Mouse (Mus musculus) embryonic facial prominence, embryonic 14.5 days (tissue): ENCODE measurements around the gene Miga1. TPM values are rescaled to one million over a fixed set of nuclear protein-coding genes. Genes with fewer than 3 reads are reported as not detected.

Experiments
- ATAC-seq: fragments of 200-750 bp; cut with Nextera tagmentation; 2 replicates; pipeline ENCODE4 v1.8.0; 2017; ENCODE audit warnings: low read depth, moderate number of reproducible peaks, moderate TSS enrichment
- DNase-seq: peaks from one replicate; pipeline ENCODE4 v3.0.0-alpha.2; 2015; ENCODE audit warnings: low spot score
- H3K27ac ChIP-seq: fragments of 300-500 bp; sonication (generic); replicated peaks from 2 replicates; pipeline ENCODE4 v1.5.1; 2014; ENCODE audit warnings: low read depth, mild to moderate bottlenecking, low read length, moderate library complexity
- H3K27me3 ChIP-seq: fragments of 300-500 bp; sonication (generic); replicated peaks from 2 replicates; pipeline ENCODE4 v1.6.1; 2014; ENCODE audit warnings: low read length; ENCODE audit not compliant: control insufficient read depth, insufficient read depth
- H3K36me3 ChIP-seq: fragments of 300-500 bp; sonication (generic); 2 replicates; pipeline ENCODE4 v1.6.1; 2014; ENCODE audit warnings: low read length, mixed read lengths; ENCODE audit not compliant: control insufficient read depth, insufficient read depth
- H3K4me1 ChIP-seq: fragments of 300-500 bp; sonication (generic); 2 replicates; pipeline ENCODE4 v1.6.1; 2014; ENCODE audit warnings: antibody characterized with exemption, low read length; ENCODE audit not compliant: control insufficient read depth, insufficient read depth
- H3K4me2 ChIP-seq: fragments of 300-500 bp; sonication (generic); 2 replicates; pipeline ENCODE4 v1.6.1; 2014; ENCODE audit warnings: low read depth, mild to moderate bottlenecking, low read length, moderate library complexity, mixed read lengths
- H3K4me3 ChIP-seq: fragments of 300-500 bp; sonication (generic); 2 replicates; pipeline ENCODE4 v1.5.1; 2014; ENCODE audit warnings: low read depth, mild to moderate bottlenecking, low read length
- H3K9ac ChIP-seq: fragments of 300-500 bp; sonication (generic); 2 replicates; pipeline ENCODE4 v1.6.1; 2014; ENCODE audit warnings: low read depth, mild to moderate bottlenecking, low read length, moderate library complexity, mixed read lengths
- H3K9me3 ChIP-seq: fragments of 300-500 bp; sonication (generic); 2 replicates; pipeline ENCODE4 v1.6.1; 2016; ENCODE audit warnings: low read length; ENCODE audit not compliant: control insufficient read depth
- WGBS: fragments of 180-500 bp; shearing (Covaris S2); extraction: QIAGEN DNeasy Blood & Tissue Kit; methylation state at CpG from one replicate; pipeline ENCODE4 v1.1.7; 2014; 5-methylcytosine and 5-hydroxymethylcytosine counted together
- polyA plus RNA-seq: library from polyadenylated mRNA; unstranded; fragments of >200 nt; fragmentation: Nextera tagmentation; extraction: Ambion mirVana; gene quantifications from 2 replicates; pipeline ENCODE4 v1.2.1, GENCODE M21; 2014

Gene Miga1
- polyA plus RNA-seq, 1 experiment from 2014 or later, result 17.3 TPM

DNA sequence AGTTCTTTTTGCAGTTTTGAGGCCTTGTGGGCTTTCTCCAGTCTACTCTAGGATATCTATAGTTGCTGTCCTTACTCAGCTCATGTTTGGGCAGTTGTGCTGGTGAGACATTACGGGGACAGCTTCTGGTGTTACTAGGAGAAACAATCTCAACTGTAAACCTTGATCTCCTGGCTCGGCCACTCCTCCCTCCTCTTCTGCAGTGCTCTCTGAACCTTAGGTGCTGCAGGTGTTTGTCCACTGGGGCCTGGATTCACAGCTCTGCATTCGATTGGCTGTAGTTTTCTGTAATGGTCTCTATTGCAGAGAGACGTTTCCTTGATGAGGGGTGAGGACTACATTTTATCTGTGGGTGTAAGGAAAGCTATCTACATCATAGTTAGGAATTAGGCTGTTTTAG, 12.1 kb upstream of the Miga1 start:
- Histone ChIP-seq H3K27me3 (no peaks in the 10 kb centered on the region), H3K4me2 (no peak overlapping the region), H3K27ac (no peak overlapping the region), H3K4me3 (no peak overlapping the region), H3K9me3 (no peaks in the 10 kb centered on the region), H3K36me3 (no peaks in the 10 kb centered on the region), H3K9ac (no peak overlapping the region), H3K4me1 (peaks cover 8% of the 10 kb centered on the region)
- no peak for DNase-seq
- WGBS, result 81% methylated on average over 4 of the region's 4 CpGs
- no peak for ATAC-seq

GRCm38 (mm10) chr3:152350966-152351365, 10.8 kb upstream of the Miga1 start:
- no peak overlapping the region for H3K4me2 ChIP-seq
- no peaks in the 10 kb centered on the region for H3K27me3 ChIP-seq
- 86% methylated on average over 5 of the region's 5 CpGs for WGBS
- H3K4me3 ChIP-seq, result no peak overlapping the region
- H3K36me3 ChIP-seq, result no peaks in the 10 kb centered on the region
- H3K4me1 ChIP-seq, result peaks cover 9% of the 10 kb centered on the region
- ATAC-seq, result no peak
- H3K9me3 ChIP-seq, result no peaks in the 10 kb centered on the region
- no peak overlapping the region for H3K27ac ChIP-seq
- no peak overlapping the region for H3K9ac ChIP-seq
- DNase-seq, result no peak

GRCm38 (mm10) chr3:152350431-152350830, 10.2 kb upstream of the Miga1 start:
- 74% methylated on average over 3 of the region's 3 CpGs for WGBS
- ATAC-seq (no peak), DNase-seq (no peak)
- no peak overlapping the region for H3K27ac ChIP-seq
- no peak overlapping the region for H3K4me2 ChIP-seq
- H3K27me3 ChIP-seq, result no peaks in the 10 kb centered on the region
- H3K4me3 ChIP-seq, result no peak overlapping the region
- no peaks in the 10 kb centered on the region for H3K36me3 ChIP-seq
- no peak overlapping the region for H3K9ac ChIP-seq
- H3K9me3 ChIP-seq, result no peaks in the 10 kb centered on the region
- H3K4me1 ChIP-seq, result peaks cover 9% of the 10 kb centered on the region

- no peak overlapping the region for H3K27ac ChIP-seq
- DNase-seq (no peak), ATAC-seq (no peak)
- H3K36me3 ChIP-seq, result no peaks in the 10 kb centered on the region
- 83% methylated on average over 10 of the region's 10 CpGs for WGBS
- peak overlapping the region; percentile 54; the same call in 1 of the 2 replicates for H3K4me2 ChIP-seq
- no peaks in the 10 kb centered on the region for H3K9me3 ChIP-seq
- H3K27me3 ChIP-seq, result no peaks in the 10 kb centered on the region
- peaks cover 9% of the 10 kb centered on the region for H3K4me1 ChIP-seq
- no peak overlapping the region for H3K9ac ChIP-seq
- no peak overlapping the region for H3K4me3 ChIP-seq
Measured at GRCm38 (mm10) chr3:152348011-152348830, 8.0 kb upstream of the Miga1 start.

DNA sequence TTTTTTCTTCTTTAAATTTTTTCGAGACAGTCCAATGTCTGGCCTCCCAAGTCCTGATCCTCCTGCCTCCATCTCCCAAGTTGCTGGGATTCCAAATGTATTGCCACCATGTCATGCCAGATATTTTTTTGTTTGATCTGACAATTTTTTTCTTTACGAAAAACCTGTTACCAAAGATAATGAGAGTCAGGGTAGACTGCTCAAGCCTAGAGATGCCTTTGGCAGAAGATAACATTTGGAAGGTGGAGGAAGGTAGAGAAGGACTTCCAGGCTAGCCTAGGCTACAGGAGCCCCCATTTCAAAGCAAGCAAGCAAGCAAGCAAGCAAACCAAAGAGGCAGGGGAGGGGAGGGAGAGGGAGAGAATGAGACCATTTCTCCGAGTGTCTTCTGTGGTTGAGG, 7.0 kb upstream of the Miga1 start:
- peak overlapping the region; percentile 54 for H3K4me2 ChIP-seq
- no peak overlapping the region; the same call in 1 of the 2 replicates for H3K27ac ChIP-seq
- H3K9ac ChIP-seq, result peak overlapping the region; percentile 82
- H3K4me1 ChIP-seq, result peaks cover 9% of the 10 kb centered on the region
- no peaks in the 10 kb centered on the region for H3K9me3 ChIP-seq
- 28% methylated on average over 3 of the region's 3 CpGs for WGBS
- no peak for DNase-seq
- H3K27me3 ChIP-seq, result no peaks in the 10 kb centered on the region
- ATAC-seq, result no peak
- no peaks in the 10 kb centered on the region for H3K36me3 ChIP-seq
- peak overlapping the region; percentile 74 for H3K4me3 ChIP-seq

DNA sequence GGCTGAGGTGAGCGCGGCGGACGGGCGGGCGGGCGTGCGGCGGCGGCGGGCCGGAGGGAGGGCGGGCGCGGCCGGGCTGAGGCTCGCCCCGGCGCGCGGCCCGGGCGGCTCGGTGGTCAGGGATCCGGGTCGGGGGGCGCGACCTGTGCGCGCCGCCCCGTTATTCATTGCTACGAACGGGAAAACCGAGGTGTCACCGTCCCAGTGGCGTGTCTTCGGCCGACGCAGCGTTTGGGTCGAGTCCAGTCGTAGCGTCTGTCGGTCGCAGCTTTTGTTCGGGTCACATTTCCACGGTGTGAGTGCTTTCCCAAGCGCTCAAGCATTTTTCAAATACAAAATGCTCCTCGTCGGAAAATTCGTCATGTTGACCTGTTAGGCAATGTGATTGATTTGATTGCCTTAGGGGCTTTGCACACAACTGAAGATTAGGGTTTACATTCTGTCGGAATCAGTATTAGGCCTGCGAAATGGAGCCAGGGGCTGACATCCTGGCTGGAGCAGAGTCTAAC, 6.5 kb upstream of the Miga1 start:
- ATAC-seq, result peak; percentile 71; the same call in 1 of the 2 replicates

DNA sequence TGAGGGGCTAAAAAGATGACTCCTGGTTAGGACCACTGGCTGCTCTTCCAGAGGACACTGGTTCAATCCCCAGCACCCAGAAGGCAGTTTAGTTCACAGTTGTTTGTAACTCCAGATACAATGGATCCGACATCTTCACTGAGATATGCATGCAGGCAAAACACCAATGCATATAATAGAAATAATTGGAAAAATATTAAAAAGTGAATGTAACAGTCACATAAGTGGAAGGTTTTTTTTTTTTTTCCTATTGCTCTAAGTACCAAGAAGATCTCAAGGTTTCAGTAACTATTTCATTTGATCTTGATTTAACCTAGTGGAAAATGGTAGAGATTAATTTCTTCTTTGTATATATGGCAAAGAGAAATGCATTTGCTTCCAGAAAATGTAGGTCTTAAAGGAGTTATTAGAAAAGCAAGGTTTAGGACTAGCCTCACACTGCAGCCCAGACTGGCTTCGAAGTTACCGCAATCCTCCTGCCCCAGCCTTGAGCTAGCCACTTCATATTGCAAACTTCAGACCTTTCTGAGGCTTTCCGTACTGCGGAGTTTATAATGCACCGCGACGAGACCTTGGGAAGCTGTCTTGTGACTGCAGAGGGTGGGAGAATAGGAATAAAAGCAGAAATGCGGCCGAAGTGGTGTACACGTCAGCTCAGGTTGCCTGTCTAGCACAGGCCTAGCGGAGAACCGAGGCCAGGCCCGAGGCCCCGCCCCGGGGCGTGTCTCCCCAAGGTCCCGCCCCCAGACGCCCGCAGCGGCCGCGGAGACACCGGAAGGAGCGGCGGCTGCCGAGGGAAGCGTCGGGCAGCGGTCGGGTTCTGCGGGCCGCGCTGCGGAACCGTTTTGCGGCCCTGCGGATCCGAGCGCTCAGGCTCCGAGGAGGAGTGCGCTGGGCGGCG, 5.8 kb upstream of the Miga1 start, which contains the start of gene Usp33:
Gene Usp33 (plus strand): TSS at position 747 of the 901 bp plus-strand sequence.
- peak within 1 kb of the TSS; percentile 54 for H3K4me2 ChIP-seq
- DNase-seq (peak; percentile 95), ATAC-seq (peak; percentile 98)
- peak within 1 kb of the TSS; percentile 74 for H3K4me3 ChIP-seq
- peaks cover 5% of the 10 kb centered on the region for H3K4me1 ChIP-seq
- no peaks in the 10 kb centered on the region for H3K27me3 ChIP-seq
- no peaks in the 10 kb centered on the region for H3K36me3 ChIP-seq
- no peaks in the 10 kb centered on the region for H3K9me3 ChIP-seq
- H3K9ac ChIP-seq, result peak within 1 kb of the TSS; percentile 82
- peak within 1 kb of the TSS; percentile 80 for H3K27ac ChIP-seq
- 18% methylated on average over 13 of the region's 44 CpGs for WGBS

More for the DNA sequence above, 6.5 kb upstream of the Miga1 start:
- peak; percentile 40 for DNase-seq
- Histone ChIP-seq H3K4me1 (peaks cover 9% of the 10 kb centered on the region), H3K9me3 (no peaks in the 10 kb centered on the region), H3K27ac (peak overlapping the region; percentile 80), H3K4me2 (peak overlapping the region; percentile 54), H3K27me3 (no peaks in the 10 kb centered on the region), H3K36me3 (no peaks in the 10 kb centered on the region), H3K4me3 (peak overlapping the region; percentile 74), H3K9ac (peak overlapping the region; percentile 82)
- WGBS, result under 1% methylated on average over 21 of the region's 54 CpGs

- DNase-seq, result no peak
Measured at GRCm38 (mm10) chr3:152342961-152343517, 2.8 kb upstream of the Miga1 start.

More at GRCm38 (mm10) chr3:152342961-152343517, 2.8 kb upstream of the Miga1 start:
- Histone ChIP-seq H3K9ac (no peak overlapping the region), H3K9me3 (no peaks in the 10 kb centered on the region), H3K27me3 (no peaks in the 10 kb centered on the region), H3K4me2 (no peak overlapping the region), H3K27ac (no peak overlapping the region), H3K36me3 (no peaks in the 10 kb centered on the region), H3K4me3 (no peak overlapping the region), H3K4me1 (peaks cover 8% of the 10 kb centered on the region)
- ATAC-seq, result no peak
- WGBS, result 91% methylated on average over 15 of the region's 15 CpGs
